Mouse (Mus musculus) adipocyte (in vitro differentiated cells): ENCODE results near the gene Prox1.

Experiments used
- DNase-seq: peaks from one replicate; pipeline ENCODE4 v3.0.0-alpha.2; 2016; ENCODE audit warnings: low spot score

Prox1 gene

DNA sequence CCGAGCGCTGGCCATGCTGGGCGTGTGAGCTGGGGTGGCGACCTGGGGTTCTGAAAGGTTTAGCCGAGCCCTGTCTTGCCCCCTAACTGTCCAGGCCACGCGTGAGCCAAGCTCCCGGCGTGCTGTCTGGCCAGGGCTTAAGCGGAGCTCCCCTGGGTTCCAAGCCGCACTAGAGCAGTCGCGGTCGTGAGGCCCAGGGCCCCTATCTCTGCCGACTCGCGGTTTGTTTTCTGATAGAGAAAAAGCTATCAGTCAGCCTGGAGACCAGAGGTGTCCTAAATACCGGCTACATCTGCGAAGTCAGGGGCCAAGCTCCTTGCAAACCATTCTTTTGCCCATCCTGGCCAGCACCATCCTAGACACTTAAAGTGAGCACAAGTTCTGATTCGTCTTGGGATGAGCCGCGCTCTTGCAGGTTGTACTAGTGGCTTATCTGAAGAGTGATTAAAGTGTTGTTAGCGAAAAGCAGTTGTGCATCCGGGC, 2.5 kb upstream of the Prox1 start:
- no peak for DNase-seq

- DNase-seq: no peak
Observed at GRCm38 (mm10) chr1:190172311-190172978, 1.9 kb upstream of the Prox1 start.

DNA sequence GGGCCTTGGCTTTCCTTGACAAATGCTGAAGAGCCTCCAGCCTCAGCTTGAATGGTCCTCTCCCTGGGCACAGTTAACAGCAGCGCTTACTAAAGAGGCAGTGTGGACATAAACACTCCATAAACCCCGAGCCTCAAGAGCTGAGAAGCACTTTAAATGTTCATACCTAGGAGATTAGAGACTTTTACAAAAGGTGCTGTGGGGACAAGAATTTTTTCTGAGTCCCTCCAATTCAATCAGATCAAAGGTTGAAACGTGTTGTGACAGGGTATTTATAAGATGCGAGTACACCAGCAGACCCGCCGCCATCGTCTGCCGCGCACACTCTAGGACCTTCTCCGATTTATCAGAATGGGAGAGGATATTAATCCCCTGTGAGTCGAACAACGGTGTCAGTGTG, 1.2 kb upstream of the Prox1 start:
- DNase-seq: no peak

- DNase-seq: no peak
Observed at GRCm38 (mm10) chr1:190171341-190171740, 827 bp upstream of the Prox1 start.

- DNase-seq: no peak
Observed at GRCm38 (mm10) chr1:190170819-190171216, 304 bp upstream of the Prox1 start.

GRCm38 (mm10) chr1:190168761-190169671, 1.5 kb downstream of the Prox1 start:
- DNase-seq: no peak

- DNase-seq: no peak
Observed at GRCm38 (mm10) chr1:190168115-190168514, 2.4 kb downstream of the Prox1 start.

GRCm38 (mm10) chr1:190167609-190168008, 2.9 kb downstream of the Prox1 start:
- DNase-seq: no peak

DNA sequence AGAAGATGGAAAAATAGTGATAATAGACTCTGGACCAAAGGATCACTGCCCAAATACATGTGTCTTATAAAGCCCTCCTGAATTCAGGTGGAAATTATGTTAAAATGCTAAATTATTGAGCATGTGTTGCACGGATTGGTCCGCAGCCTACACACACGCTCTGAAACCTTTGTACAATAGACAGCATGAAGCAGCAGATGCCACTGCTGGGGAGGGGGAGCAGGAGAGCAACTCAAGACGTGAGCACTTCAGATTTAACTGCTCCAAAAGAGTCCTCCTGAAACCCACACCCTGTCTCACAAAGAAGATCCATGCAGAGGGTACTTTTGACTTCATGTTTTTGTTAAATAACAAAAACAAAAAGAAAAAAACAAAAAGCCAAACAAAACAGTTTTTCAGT, 5.0 kb downstream of the Prox1 start:
- no peak for DNase-seq

DNA sequence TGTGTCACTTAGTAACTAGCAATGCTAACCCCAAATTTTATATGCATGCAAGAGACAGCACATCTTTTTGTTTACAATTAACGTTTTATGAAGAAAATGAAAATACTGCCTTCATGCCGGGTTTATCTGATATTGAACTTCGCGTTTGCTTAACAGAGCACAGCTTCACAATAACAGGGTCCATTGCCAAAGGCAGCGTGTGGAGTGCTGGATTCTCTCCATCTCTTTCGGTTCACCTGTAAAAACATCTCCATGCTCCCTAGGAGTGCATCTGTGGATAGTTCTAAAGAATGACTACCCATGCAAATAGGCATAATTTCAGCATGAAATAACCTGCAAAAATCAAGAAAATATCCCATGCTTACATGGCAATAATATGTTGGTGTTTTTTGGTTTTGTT, 7.0 kb downstream of the Prox1 start:
- DNase-seq: no peak

GRCm38 (mm10) chr1:190161708-190162465, 8.6 kb downstream of the Prox1 start:
- DNase-seq: no peak

- DNase-seq: no peak
Observed at GRCm38 (mm10) chr1:190161288-190161687, 9.2 kb downstream of the Prox1 start.

- DNase-seq: no peak
Observed at GRCm38 (mm10) chr1:190159457-190159856, 11.1 kb downstream of the Prox1 start.

DNA sequence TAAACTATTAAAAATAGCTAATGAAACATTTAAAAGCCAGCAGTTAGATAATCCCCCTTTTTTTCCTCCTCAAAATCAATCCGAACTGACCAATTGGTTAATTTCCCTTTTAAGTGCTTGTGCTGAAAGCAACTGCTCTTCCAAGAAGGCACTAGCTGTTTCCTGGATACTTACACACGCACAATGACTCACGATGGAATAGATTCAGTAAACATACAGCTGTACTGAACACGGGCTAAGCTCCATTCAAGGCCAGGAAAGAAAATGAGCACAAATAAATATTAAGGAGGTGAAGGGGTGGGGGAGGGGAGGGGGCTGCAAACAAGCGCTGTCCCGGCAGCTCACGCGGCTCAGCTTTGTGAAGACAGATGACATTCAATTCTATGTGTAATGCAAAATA, 14.8 kb downstream of the Prox1 start:
- no peak for DNase-seq

DNA sequence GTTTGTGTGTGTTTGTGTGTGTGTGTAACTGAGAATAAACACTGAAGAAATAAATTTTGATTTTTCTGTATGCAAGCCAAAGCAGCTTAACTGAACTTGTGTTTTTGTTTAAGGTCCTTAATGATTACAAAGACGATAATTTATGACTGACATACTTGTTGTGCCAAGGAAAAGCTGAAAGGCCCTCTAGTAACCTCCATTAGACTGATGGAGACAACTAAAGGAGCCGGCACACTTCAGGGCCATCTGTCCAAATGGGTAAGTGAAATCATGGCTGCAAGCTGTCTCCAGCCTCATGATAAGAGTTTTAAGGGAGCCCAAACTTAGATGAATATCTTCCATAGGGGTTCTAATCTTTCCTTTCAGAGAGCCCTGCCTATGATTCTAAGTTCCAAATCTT, 15.5 kb downstream of the Prox1 start:
- no peak for DNase-seq

DNA sequence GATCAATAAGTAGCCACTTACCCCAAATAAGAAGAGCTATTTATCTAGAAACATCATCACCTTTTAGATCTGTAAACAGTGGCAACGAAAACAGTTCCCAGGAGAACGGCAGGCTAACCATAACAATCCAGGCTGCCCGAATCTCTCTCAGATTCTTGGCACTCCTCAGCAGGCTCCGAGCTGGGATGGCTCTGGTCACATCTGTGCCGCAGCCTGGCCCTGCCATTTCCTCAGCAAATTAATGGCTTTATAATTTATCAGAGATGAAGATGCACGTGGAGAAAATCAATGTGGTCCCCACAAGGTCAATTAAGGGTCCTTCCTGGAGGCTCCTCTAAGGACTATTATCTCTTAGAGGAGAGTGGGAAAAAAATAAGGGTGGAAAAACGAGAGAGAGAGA, 16.2 kb downstream of the Prox1 start:
- no peak for DNase-seq

DNA sequence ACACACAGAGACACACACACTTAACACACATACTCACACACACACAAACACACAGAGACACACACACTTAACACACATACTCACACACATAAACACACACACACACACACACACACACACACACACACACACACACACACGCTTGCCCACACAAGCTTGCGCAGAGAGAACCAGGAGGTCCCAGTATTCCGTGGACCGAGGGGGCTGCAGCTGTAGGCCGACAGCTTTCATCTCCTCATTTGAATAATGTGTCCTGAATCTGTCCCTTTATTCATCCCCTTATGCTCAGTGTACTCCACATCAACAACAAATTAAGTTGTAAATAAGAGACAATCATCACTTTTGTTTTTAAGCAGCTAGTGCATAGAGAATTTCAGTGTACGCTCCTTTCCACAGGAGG, 17.9 kb downstream of the Prox1 start:
- no peak for DNase-seq

DNA sequence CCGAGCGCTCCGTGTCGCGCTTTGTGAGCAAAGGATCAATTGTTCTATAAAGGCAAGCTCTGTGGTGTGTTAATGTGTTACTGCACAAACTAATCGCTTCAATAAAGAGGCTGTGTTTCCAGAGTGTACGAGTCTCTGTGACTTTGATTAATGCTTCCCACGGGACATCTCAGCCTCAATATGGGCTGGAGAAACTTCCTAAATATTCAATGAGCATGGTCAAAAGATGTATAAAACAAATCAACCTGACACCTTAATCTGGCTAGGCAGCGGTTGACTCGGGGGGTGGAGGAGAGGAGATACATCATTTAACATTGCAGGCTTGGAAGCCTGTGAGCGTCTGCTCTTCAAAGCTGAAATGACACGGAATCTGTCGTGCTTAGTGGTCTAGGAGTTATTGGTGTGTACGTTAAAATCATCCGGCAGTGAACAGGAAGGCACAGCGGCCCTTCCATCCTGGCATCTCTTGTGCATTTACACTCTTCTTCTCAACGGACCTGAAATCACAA, 21.2 kb downstream of the Prox1 start:
- DNase-seq: no peak

GRCm38 (mm10) chr1:190148661-190149232, 21.8 kb downstream of the Prox1 start:
- no peak for DNase-seq

DNA sequence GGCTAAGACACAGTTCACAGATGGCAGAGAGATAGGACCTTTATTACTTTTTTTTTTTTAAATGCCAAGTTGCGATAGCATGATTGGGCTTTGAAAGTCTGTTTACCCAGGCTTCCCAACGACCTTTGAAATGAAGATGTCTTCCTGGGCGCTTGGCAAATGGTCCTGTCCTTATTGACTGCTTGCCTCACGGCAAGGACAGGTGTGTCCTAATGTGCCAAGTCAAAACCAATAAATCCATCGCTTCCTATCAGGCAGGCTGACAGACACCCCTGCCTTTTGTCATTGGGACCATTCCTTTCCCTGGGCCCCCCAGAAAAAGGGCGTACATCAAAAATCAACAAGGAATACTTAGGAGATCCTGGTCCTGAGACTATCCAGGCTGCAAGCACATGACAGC, 22.7 kb downstream of the Prox1 start:
- DNase-seq: no peak

GRCm38 (mm10) chr1:190144416-190144815, 26.1 kb downstream of the Prox1 start:
- DNase-seq: no peak

- no peak for DNase-seq
Observed at GRCm38 (mm10) chr1:190143593-190143992, 26.9 kb downstream of the Prox1 start.
